Mouse (Mus musculus): Measurements from ENCODE around the gene Amer1.
A peak's percentile ranks its signal among the peaks of the same experiment; 100 is the strongest.

The Amer1 gene

DNA sequence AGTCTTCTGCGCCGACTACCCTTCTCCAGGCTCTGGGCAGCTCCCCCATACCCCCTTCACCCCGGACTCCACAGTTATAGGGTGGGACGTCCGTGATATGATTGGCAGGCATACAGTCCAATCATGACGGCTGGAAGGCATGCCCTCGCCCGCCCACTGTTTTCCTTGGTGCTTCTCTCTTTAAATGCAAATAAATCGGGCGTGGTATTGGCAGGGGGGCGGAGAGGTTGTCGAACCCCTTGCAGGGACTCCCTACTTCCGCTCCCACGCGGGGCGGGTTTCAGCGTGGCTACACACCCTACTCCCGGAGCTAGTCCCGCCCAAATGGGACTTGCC lies at the start of gene Amer1:
Gene Amer1, minus strand, starts transcription at position 97 of the 336 bp plus-strand sequence.
- DNase-seq (ENCODE audit: low spot score), result peak; percentile 77

DNA sequence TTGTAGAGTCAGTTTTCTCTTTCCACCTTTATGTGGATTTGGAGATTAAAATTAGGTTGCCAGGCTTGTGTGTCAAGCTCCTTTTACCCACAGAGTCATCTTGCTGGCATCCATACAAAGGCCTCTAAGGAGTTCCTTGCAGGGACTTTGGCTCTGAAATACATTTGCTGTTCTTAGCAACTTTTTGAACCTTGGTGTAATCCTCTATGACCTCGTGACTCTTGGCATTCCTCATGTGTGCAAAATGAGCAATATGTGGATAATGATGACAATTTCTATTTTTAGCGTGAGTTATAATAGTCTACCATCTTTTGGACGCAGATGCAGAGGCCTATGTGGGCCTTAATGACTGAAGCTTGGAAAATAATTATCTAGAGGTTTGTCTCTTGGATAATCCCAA lies 12.5 kb upstream of the Amer1 start:
- no peak for DNase-seq (ENCODE audit: low spot score)

DNA sequence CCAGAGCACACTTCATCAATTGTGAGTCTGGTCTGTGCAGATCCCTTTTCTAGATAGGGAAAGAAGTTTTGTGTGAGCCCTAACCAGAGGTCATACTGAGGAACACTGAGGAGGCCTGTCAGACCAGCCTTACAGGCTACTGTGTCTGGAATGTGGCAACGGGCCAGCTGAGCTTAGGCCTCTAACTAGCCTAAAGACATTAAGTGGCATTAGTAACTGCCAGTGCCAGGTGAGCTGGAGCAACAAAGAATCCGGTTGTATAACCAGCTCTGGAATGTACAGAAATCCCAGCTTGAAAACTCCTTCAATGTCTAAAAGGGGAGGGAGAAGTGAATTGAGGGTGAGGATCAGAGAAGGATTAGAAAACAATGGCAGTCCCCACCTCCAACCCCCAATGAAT lies 1.2 kb upstream of the Amer1 start:
- DNase-seq (ENCODE audit: low spot score), result no peak

DNA sequence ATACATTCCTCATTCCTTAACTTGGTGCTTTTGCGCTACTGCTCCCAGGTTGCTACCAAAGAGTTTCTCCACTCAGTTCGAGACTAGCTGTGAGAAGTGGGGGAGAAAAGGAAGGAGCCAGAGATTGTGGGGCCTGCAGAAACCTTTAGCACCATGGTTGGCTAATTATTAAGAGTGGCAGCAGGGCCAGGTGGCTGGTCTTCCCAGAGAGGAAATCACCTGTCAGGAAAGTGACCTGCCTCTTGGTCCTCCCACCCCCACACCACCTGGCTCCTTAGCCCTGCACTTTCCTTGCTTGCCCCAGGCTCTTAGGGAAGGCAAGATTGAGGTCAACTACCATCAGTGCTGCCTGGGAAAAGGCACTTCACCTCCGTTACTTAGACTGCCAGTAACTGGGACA lies 469 bp upstream of the Amer1 start:
- DNase-seq (ENCODE audit: low spot score), result no peak

DNA sequence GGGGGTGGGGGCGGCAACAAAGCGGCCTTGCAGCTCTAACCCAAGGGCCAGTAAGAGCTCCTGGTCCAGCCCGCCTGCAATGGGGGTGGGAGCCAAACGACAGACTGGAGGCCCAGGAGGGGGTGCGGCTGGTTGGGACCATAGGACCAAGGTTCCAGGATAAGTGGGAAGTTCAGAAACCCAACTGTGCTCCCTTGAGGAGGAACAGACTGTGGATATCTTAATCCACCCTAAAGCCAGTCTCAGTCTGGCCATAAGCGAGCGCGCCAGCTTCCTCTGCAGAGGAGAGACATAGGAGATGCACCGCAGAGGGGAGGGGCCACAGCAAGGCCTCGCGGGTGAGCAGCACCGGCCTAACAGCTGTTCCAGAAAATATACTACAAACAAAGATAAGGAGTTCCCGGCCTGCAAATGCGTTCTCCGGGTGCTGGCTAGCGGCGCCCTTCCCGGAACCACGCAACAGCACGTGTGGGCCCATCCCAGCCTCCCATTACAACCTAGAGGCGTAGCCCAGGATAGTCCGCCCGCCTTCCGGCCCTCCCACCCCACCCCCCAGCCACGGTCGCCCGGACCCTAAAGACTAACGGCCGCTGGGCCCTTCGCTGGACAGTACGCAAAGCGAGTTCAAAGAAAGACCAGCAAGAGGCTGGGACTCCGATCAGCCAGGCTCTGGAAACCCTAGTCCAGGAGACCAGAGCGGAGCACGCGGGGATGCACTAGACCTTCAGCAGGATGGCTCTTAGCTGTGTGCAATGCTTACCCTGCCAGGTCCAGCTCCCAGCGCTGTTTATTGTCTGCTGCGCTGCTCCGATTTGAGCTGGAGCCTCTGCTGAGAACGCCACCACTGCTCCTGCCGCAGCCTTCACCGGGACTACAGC lies 535 bp downstream of the Amer1 start:
- no peak for DNase-seq (ENCODE audit: low spot score)

DNA sequence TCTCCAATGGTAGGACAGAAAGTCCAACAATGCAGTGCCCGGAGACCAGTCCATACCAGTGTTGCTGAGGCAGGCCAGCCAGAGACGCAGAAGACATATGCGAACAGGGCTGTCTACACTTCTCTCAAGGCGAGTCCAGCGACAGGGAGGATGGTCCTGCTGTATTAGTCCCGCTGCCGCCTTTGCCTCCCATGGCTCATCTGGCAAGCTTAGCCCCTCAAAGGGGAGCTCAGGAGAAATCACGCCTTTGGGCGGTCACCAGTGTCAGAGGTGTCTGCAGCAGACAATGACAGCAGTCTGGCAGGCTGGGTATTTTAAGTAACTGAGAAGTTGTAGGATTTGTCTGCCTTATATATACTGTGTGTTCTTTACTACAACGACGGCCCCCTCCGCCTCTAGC lies 1.3 kb downstream of the Amer1 start:
- no peak for DNase-seq (ENCODE audit: low spot score)

DNA sequence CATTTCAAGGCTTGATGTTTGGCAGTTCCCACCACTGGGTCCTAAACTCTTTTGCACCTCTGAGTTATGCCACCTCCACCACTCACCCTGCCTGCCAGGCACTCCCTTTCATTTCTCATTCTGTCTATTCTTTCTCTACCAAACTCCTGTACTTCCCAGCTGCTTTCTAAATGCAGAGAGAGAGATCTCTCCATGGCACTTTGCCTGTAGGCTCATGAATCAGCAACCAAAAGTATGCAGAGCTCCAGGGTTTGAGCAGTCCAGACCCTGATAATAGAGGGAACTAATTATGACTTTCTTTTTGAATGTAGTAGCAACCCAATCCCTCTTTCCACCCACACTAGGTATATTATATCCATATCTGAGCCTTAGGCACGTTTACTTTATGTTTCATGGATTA lies 2.4 kb downstream of the Amer1 start:
- no peak for DNase-seq (ENCODE audit: low spot score)

DNA sequence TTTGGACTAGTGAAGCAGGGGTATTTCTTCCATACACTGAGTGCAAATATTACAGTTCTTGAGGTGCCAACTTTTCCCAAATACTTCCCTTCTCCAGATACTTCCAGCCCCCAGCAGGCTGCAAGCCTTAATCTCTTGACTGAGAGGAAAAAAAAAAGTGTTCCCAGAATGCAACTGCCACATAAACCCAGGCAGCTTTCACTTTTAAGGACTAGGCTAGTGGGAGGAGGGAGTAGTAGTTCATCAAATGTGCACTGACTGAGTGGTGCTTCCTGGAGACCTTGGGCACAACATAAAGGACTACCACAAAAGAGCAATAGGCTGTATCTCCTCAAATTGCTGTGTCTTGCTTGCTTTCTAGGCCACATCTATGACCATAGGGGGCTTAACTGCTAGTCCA lies 3.4 kb downstream of the Amer1 start:
- no peak for DNase-seq (ENCODE audit: low spot score)

DNA sequence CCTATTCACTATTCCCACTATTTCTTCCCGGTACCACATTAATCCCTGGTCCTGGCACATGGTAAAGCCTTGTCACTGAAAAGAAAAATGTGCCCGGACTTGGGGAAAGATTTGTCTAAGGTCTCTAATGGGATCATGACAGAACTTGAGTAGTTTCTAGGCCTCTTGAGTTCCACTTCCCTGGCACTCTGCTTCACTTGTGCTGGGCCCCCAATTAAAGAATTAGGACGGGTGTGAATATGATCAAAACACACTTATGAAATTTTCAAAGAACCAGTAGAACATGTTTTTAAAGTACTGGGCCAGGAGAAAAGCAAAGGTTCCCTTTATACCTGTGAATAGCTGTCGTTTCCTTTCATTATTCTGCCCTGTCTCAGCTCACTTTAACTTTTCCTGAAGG lies 6.2 kb downstream of the Amer1 start:
- no peak for DNase-seq (ENCODE audit: low spot score)

DNA sequence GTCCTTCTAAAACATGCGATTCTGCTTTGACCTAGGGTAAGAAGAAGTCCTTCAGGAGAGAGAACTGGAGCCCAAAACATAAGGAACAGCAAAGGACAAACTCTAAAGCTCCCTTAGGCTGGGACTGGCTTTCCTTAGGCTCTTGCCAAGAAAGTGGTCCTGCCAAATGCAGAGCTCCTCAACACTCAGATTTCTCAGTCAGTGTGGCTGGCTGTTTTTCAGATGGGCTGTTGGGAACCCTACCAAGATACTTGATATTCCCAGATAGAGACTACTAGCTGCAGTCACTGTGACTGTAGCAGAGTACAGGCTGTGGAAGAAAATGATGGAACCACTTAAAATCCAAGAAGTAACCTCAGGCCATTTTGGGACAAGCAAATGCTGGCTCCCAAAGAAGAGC lies 7.4 kb downstream of the Amer1 start:
- DNase-seq (ENCODE audit: low spot score), result no peak

DNA sequence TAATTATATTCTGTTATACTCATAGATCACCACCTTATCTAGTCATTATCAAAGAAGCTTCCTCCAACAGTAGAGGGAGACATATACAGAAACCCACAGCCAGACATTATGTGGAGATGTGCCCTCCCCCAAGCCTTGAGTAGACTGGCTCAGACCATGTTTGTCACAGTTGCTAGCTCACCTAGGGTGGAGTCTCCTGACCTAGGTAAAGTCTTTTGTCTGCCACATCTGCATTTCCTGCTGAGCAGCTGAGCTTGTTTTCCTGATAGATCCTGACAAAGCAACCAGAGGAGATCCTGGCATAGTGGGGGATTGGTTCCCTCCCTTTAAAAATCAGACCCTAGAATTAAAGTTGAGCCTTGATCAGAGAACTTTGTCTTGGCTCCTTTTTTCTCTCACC lies 71.6 kb downstream of the Amer1 start:
- DNase-seq (ENCODE audit: low spot score), result no peak
